In the genomic region with DNA sequence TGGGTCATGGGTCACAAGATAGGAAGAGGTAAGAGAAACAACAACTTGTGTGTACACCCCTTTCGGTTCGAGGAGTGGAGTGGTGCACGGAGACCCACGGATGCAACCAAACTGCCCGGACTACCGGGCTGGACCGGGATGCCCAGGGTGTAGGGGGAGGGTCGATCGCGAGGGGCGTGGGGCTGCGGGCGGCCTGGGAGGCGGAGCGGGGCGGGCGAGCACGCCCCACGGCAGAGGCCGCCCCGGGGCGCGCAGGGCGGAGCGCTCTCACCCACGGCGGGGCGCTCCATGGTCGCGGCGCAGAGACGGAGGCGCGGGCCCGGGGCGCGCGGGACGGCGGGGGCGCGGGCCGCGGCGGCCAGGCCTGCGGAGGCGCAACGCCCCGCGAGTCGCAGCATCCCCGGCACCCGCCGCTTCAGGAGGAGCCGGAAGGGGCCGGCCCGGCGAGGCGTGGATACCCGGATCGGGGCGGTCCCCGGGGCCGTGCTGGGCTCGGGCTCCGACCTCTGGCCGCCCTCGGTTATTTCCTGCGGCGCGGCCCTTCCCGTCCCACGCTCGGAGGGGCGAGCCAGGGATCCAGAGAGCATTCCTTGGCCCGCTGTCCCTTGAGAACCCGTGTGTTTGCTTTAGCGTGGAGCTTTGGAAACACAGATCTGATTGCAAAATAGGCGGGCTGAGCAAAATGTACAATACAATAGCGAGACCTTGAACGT, we compare ENCODE assay signal across 1 mouse cellular context.
TF ChIP-seq lines count a peak whose summit lies in the region.

No protein-coding gene starts in this region.

TF ChIP-seq in CH12.LX, 34 proteins besides CTCF, POLR2A, EP300 and RAD21 (continued from another document):
- TF ChIP-seq ELF1 (IDR thresholded peaks at IDR 0.05; ENCODE audit: low read depth, low read length) (peak; percentile 38), NELFE (IDR thresholded peaks at IDR 0.05; ENCODE audit: low read depth, low read length) (peak; percentile 59; the same call in 1 of the 2 replicates), MAX (IDR thresholded peaks at IDR 0.05; ENCODE audit: low read length) (no peak), ZC3H11A (IDR thresholded peaks at IDR 0.05; ENCODE audit: low read depth, low read length) (no peak), MEF2A (IDR thresholded peaks at IDR 0.05; ENCODE audit: borderline replicate concordance, low read depth, low read length) (no peak; the same call in 1 of the 2 replicates), POLR2AphosphoS2 (IDR thresholded peaks at IDR 0.05; ENCODE audit: low read depth, low read length) (no peak), MYC (IDR thresholded peaks at IDR 0.05; ENCODE audit: low read depth, low read length) (no peak), ZKSCAN1 (IDR thresholded peaks at IDR 0.05; ENCODE audit: borderline replicate concordance, low read depth, low read length) (no peak), MAFK (IDR thresholded peaks at IDR 0.05; ENCODE audit: insufficient replicate concordance, low read length) (no peak), JUND (conservative IDR thresholded peaks at IDR 0.05; ENCODE audit: low read depth, low read length) (no peak), SIN3A (IDR thresholded peaks at IDR 0.05; ENCODE audit: low read length) (0 out of 2 replicates have a peak, but pooled peaks have one; percentile 46)
